ENCODE assay signal across 8 mouse cellular contexts in genomic region chr2:70629339-70629761, GRCm38 (mm10). TPM values are rescaled to one million over a fixed set of nuclear protein-coding genes. Genes with fewer than 3 reads are reported as not detected.
A peak's percentile ranks its signal among the peaks of the same experiment; 100 is the strongest.
DNase-seq lines count a peak whose midpoint lies in the region; ATAC-seq and TF ChIP-seq lines count a peak whose summit lies in the region.

No protein-coding gene starts in this region.

- peak overlapping the region; percentile 50 for H3K4me3 ChIP-seq in E14TG2a.4 (replicated peaks; ENCODE audit: low read length)
- H3K4me3 ChIP-seq in forebrain, embryonic 11.5 days (ENCODE audit: low read depth, low read length): no peak overlapping the region
- no peak overlapping the region for H3K4me3 ChIP-seq in lung, postnatal 0 days (ENCODE audit: low read depth, low read length)

- peak; percentile 49; the same call in 1 of the 2 replicates for ATAC-seq in forebrain, embryonic 11.5 days (replicated peaks; ENCODE audit: low FRiP score)
- peak; percentile 85 for ATAC-seq in lung, postnatal 0 days

- no peaks in the 10 kb centered on the region for H3K36me3 ChIP-seq in E14TG2a.4 (ENCODE audit: insufficient read depth, low read length)
- H3K36me3 ChIP-seq in forebrain, embryonic 11.5 days (ENCODE audit: control insufficient read depth, insufficient read depth, low read length): no peaks in the 10 kb centered on the region
- no peaks in the 10 kb centered on the region for H3K36me3 ChIP-seq in lung, postnatal 0 days (ENCODE audit: insufficient read depth, low read length)

- H3K27me3 ChIP-seq in E14TG2a.4 (ENCODE audit: insufficient read depth, low read length): peaks cover 9% of the 10 kb centered on the region; the same call in 1 of the 2 replicates
- H3K27me3 ChIP-seq in forebrain, embryonic 11.5 days (ENCODE audit: control insufficient read depth, insufficient read depth, low read length): no peaks in the 10 kb centered on the region
- no peaks in the 10 kb centered on the region for H3K27me3 ChIP-seq in lung, postnatal 0 days (replicated peaks; ENCODE audit: insufficient read depth, low read length)

- TF ChIP-seq CTCF in E14TG2a.4 (conservative IDR thresholded peaks at IDR 0.05; ENCODE audit: low read length): no peak
- TF ChIP-seq CTCF in lung, postnatal 0 days (IDR thresholded peaks at IDR 0.05): no peak

- peak overlapping the region; percentile 5; the same call in 1 of the 2 replicates for H3K4me2 ChIP-seq in forebrain, embryonic 11.5 days (ENCODE audit: low read depth, low read length, severe bottlenecking)
- H3K4me2 ChIP-seq in lung, postnatal 0 days (replicated peaks; ENCODE audit: low read depth, low read length): peak overlapping the region; percentile 29

- DNase-seq in adrenal gland, adult (ENCODE audit: inconsistent age in 2 of 2, low spot score in 1 of 2): peak; percentile 9 to 35
- DNase-seq in adrenal gland, adult 18-20 months (ENCODE audit: low spot score in 2 of 2): no peak
- DNase-seq in forebrain, embryonic 11.5 days (ENCODE audit: low spot score): peak; percentile 58
- peak; percentile 43 for DNase-seq in kidney, adult 11 months
- peak; percentile 79 for DNase-seq in lung, postnatal 0 days (ENCODE audit: low spot score)
- peak; percentile 5 for DNase-seq in right cerebral cortex, postnatal 25 days
- DNase-seq in urinary bladder, postnatal 4 days (ENCODE audit: low spot score in 2 of 2): no peak

- TF ChIP-seq EP300 in lung, postnatal 0 days (IDR thresholded peaks at IDR 0.05): no peak

- 26% methylated on average over 10 of the region's 10 CpGs for WGBS in forebrain, embryonic 11.5 days
- WGBS in lung, postnatal 0 days: 16% methylated on average over 10 of the region's 10 CpGs

- H3K9me3 ChIP-seq in E14TG2a.4 (ENCODE audit: low read length): peaks cover 6% of the 10 kb centered on the region
- no peaks in the 10 kb centered on the region for H3K9me3 ChIP-seq in forebrain, embryonic 11.5 days (ENCODE audit: control insufficient read depth, low read length)
- no peaks in the 10 kb centered on the region for H3K9me3 ChIP-seq in lung, postnatal 0 days (ENCODE audit: low read length)

- H3K27ac ChIP-seq in forebrain, embryonic 11.5 days (ENCODE audit: low read depth, low read length): no peak overlapping the region
- H3K27ac ChIP-seq in lung, postnatal 0 days (ENCODE audit: low read length): no peak overlapping the region

- H3K9ac ChIP-seq in forebrain, embryonic 11.5 days (ENCODE audit: low read length): no peak overlapping the region
- no peak overlapping the region for H3K9ac ChIP-seq in lung, postnatal 0 days (replicated peaks; ENCODE audit: low read depth)

- H3K4me1 ChIP-seq in E14TG2a.4 (replicated peaks; ENCODE audit: low read depth, low read length): peaks cover 37% of the 10 kb centered on the region
- no peaks in the 10 kb centered on the region for H3K4me1 ChIP-seq in forebrain, embryonic 11.5 days (replicated peaks; ENCODE audit: control insufficient read depth, insufficient read depth, low read length)
- no peaks in the 10 kb centered on the region; the same call in 1 of the 2 replicates for H3K4me1 ChIP-seq in lung, postnatal 0 days (ENCODE audit: insufficient read depth, low read depth, low read length)

RNA-seq across cellular contexts. Expression of gene Gorasp2, which starts 32.0 kb away (rescaled TPM):
- 100 to 1,000 TPM in 1 of 2 experiments, 10 to 100 TPM in 1; 98.5 to 116 TPM for total RNA-seq in adrenal gland, adult 18-20 months (2021)
- 150 and 164 TPM in 2 replicates for polyA plus RNA-seq in forebrain, embryonic 11.5 days (2014; fragmentation: Nextera tagmentation; extraction: Ambion mirVana)
- 122 and 133 TPM in 2 replicates for polyA plus RNA-seq in lung, postnatal 0 days (2015; fragmentation: Nextera tagmentation; extraction: Ambion mirVana)

RNA-seq across cellular contexts. Expression of gene Gm26558, which starts 32.6 kb away (rescaled TPM):
- total RNA-seq in adrenal gland, adult 18-20 months (2021): 1 to 10 TPM in 1 of 2 experiments, not detected in 1; 1.1 TPM
- 4.2 and 4.8 TPM in 2 replicates for polyA plus RNA-seq in forebrain, embryonic 11.5 days (2014; fragmentation: Nextera tagmentation; extraction: Ambion mirVana)
- polyA plus RNA-seq in lung, postnatal 0 days (2015; fragmentation: Nextera tagmentation; extraction: Ambion mirVana): 2.8 and 4.4 TPM in 2 replicates

Comparison
In these comparisons a context has a peak if more than half of its experiments do, and no peak if none do; other contexts are left out.
1. DNase-seq: peak in adrenal gland, adult (2 of 2), forebrain, embryonic 11.5 days (single experiment), kidney, adult 11 months (single experiment), lung, postnatal 0 days (single experiment) and right cerebral cortex, postnatal 25 days (single experiment); none in adrenal gland, adult 18-20 months (0 of 2) and urinary bladder, postnatal 4 days (0 of 2).